ENCODE assay signal across 8 mouse cellular contexts in genomic region chr4:149988301-149988700, GRCm38 (mm10). TPM values are rescaled to one million over a fixed set of nuclear protein-coding genes. Genes with fewer than 3 reads are reported as not detected.
DNase-seq lines count a peak whose midpoint lies in the region; ATAC-seq and TF ChIP-seq lines count a peak whose summit lies in the region.

No protein-coding gene starts in this region.

- peaks cover 29% of the 10 kb centered on the region for H3K4me1 ChIP-seq in heart, embryonic 15.5 days (replicated peaks)
- H3K4me1 ChIP-seq in embryonic facial prominence, embryonic 14.5 days (ENCODE audit: control insufficient read depth, insufficient read depth, low read length) = peaks cover 23% of the 10 kb centered on the region
- peaks cover 16% of the 10 kb centered on the region for H3K4me1 ChIP-seq in hindbrain, postnatal 0 days (ENCODE audit: insufficient read depth, low read length)
- peaks cover 27% of the 10 kb centered on the region for H3K4me1 ChIP-seq in midbrain, embryonic 13.5 days (replicated peaks)

- no peak overlapping the region for H3K9ac ChIP-seq in heart, embryonic 15.5 days
- H3K9ac ChIP-seq in embryonic facial prominence, embryonic 14.5 days (ENCODE audit: low read depth, low read length) = 0 out of 2 replicates have a peak overlapping the region, but pooled peaks have one; percentile 20
- no peak overlapping the region for H3K9ac ChIP-seq in hindbrain, postnatal 0 days (replicated peaks; ENCODE audit: low read length)
- H3K9ac ChIP-seq in midbrain, embryonic 13.5 days (replicated peaks) = no peak overlapping the region

- ATAC-seq in heart, embryonic 15.5 days (replicated peaks; ENCODE audit: insufficient number of reproducible peaks, insufficient read depth, low FRiP score, low read depth) = no peak
- ATAC-seq in embryonic facial prominence, embryonic 14.5 days (ENCODE audit: low read depth) = no peak
- no peak for ATAC-seq in hindbrain, postnatal 0 days
- no peak for ATAC-seq in midbrain, embryonic 13.5 days
- no peak for ATAC-seq in monocyte, adult 5-6 weeks (replicated peaks; ENCODE audit: insufficient number of reproducible peaks, low FRiP score, low TSS enrichment, poor library complexity, severe bottlenecking)

- peak overlapping the region; percentile 37; the same call in 1 of the 2 replicates for H3K4me3 ChIP-seq in heart, embryonic 15.5 days
- H3K4me3 ChIP-seq in embryonic facial prominence, embryonic 14.5 days (ENCODE audit: low read depth, low read length) = peak overlapping the region; percentile 24; the same call in 1 of the 2 replicates
- H3K4me3 ChIP-seq in hindbrain, postnatal 0 days (ENCODE audit: low read length) = no peak overlapping the region
- peak overlapping the region; percentile 21 for H3K4me3 ChIP-seq in midbrain, embryonic 13.5 days (replicated peaks)

- H3K36me3 ChIP-seq in heart, embryonic 15.5 days = no peaks in the 10 kb centered on the region
- H3K36me3 ChIP-seq in embryonic facial prominence, embryonic 14.5 days (ENCODE audit: control insufficient read depth, insufficient read depth, low read length) = no peaks in the 10 kb centered on the region
- no peaks in the 10 kb centered on the region for H3K36me3 ChIP-seq in hindbrain, postnatal 0 days (ENCODE audit: insufficient read depth, low read length)
- no peaks in the 10 kb centered on the region for H3K36me3 ChIP-seq in midbrain, embryonic 13.5 days

- no peaks in the 10 kb centered on the region for H3K9me3 ChIP-seq in heart, embryonic 15.5 days (replicated peaks)
- no peaks in the 10 kb centered on the region for H3K9me3 ChIP-seq in embryonic facial prominence, embryonic 14.5 days (ENCODE audit: control insufficient read depth, low read length)
- H3K9me3 ChIP-seq in hindbrain, postnatal 0 days (ENCODE audit: low read length) = no peaks in the 10 kb centered on the region
- H3K9me3 ChIP-seq in midbrain, embryonic 13.5 days = no peaks in the 10 kb centered on the region

- DNase-seq in heart, adult 11 months = no peak
- DNase-seq in embryonic facial prominence, embryonic 14.5 days (ENCODE audit: low spot score) = no peak
- no peak for DNase-seq in hindbrain, postnatal 0 days (ENCODE audit: low spot score)
- no peak for DNase-seq in adrenal gland, postnatal 14 days
- DNase-seq in right cerebral cortex, postnatal 14 days = no peak

- peak overlapping the region; percentile 69 for H3K4me2 ChIP-seq in heart, embryonic 15.5 days
- H3K4me2 ChIP-seq in embryonic facial prominence, embryonic 14.5 days (ENCODE audit: low read depth, low read length) = peak overlapping the region; percentile 49
- peak overlapping the region; percentile 51 for H3K4me2 ChIP-seq in hindbrain, postnatal 0 days (ENCODE audit: low read depth, low read length)
- H3K4me2 ChIP-seq in midbrain, embryonic 13.5 days (replicated peaks) = peak overlapping the region; percentile 52

- H3K27ac ChIP-seq in heart, embryonic 15.5 days = peak overlapping the region; percentile 36
- H3K27ac ChIP-seq in embryonic facial prominence, embryonic 14.5 days (replicated peaks; ENCODE audit: low read depth, low read length) = no peak overlapping the region
- no peak overlapping the region; the same call in 1 of the 2 replicates for H3K27ac ChIP-seq in hindbrain, postnatal 0 days
- 0 out of 2 replicates have a peak overlapping the region, but pooled peaks have one; percentile 14 for H3K27ac ChIP-seq in midbrain, embryonic 13.5 days

- no peaks in the 10 kb centered on the region for H3K27me3 ChIP-seq in heart, embryonic 15.5 days
- no peaks in the 10 kb centered on the region for H3K27me3 ChIP-seq in embryonic facial prominence, embryonic 14.5 days (replicated peaks; ENCODE audit: control insufficient read depth, insufficient read depth, low read length)
- no peaks in the 10 kb centered on the region for H3K27me3 ChIP-seq in hindbrain, postnatal 0 days (ENCODE audit: insufficient read depth, low read length)
- peaks cover 16% of the 10 kb centered on the region for H3K27me3 ChIP-seq in midbrain, embryonic 13.5 days

- no peak for TF ChIP-seq CTCF in hindbrain, postnatal 0 days (IDR thresholded peaks at IDR 0.05; ENCODE audit: low read depth)

- WGBS in heart, embryonic 15.5 days = 73% methylated on average over 6 of the region's 6 CpGs
- 63% methylated on average over 6 of the region's 6 CpGs for WGBS in embryonic facial prominence, embryonic 14.5 days
- 66% methylated on average over 6 of the region's 6 CpGs for WGBS in hindbrain, postnatal 0 days
- 73% methylated on average over 6 of the region's 6 CpGs for WGBS in midbrain, embryonic 13.5 days

RNA-seq across cellular contexts. Expression of gene H6pd, which starts 20.5 kb away (rescaled TPM):
- polyA plus RNA-seq in heart, embryonic 15.5 days (2015; fragmentation: Nextera tagmentation; extraction: Ambion mirVana) = 10.2 and 16.0 TPM in 2 replicates
- polyA plus RNA-seq in embryonic facial prominence, embryonic 14.5 days (2014; fragmentation: Nextera tagmentation; extraction: Ambion mirVana) = 14.1 and 14.7 TPM in 2 replicates
- total RNA-seq in hindbrain, postnatal 0 days (2014; rRNA removed) = 15.0 and 16.9 TPM in 2 replicates
- 3.0 and 3.4 TPM in 2 replicates for polyA plus RNA-seq in hindbrain, postnatal 0 days (2015; fragmentation: Nextera tagmentation; extraction: Ambion mirVana)
- polyA plus RNA-seq in midbrain, embryonic 13.5 days (2015; fragmentation: Nextera tagmentation; extraction: Ambion mirVana) = 1.7 and 1.9 TPM in 2 replicates
- 115 and 132 TPM in 2 replicates for total RNA-seq in adrenal gland, postnatal 14 days (2021)
- total RNA-seq in monocyte, adult 5-6 weeks (2017) = 19.1 to 35.1 TPM (median 21.1 TPM) in 3 replicates

RNA-seq across cellular contexts. Expression of gene Spsb1, which starts 33.5 kb away (rescaled TPM):
- polyA plus RNA-seq in heart, embryonic 15.5 days (2015; fragmentation: Nextera tagmentation; extraction: Ambion mirVana) = 10.2 and 12.5 TPM in 2 replicates
- 16.3 and 19.6 TPM in 2 replicates for polyA plus RNA-seq in embryonic facial prominence, embryonic 14.5 days (2014; fragmentation: Nextera tagmentation; extraction: Ambion mirVana)
- total RNA-seq in hindbrain, postnatal 0 days (2014; rRNA removed) = 13.7 and 18.4 TPM in 2 replicates
- polyA plus RNA-seq in hindbrain, postnatal 0 days (2015; fragmentation: Nextera tagmentation; extraction: Ambion mirVana) = 8.9 and 9.2 TPM in 2 replicates
- polyA plus RNA-seq in midbrain, embryonic 13.5 days (2015; fragmentation: Nextera tagmentation; extraction: Ambion mirVana) = 4.0 and 4.8 TPM in 2 replicates
- 24.7 and 29.6 TPM in 2 replicates for total RNA-seq in adrenal gland, postnatal 14 days (2021)
- 0.39 TPM in 1 of 3 replicates, not detected in the others for total RNA-seq in monocyte, adult 5-6 weeks (2017)

Comparison
In these comparisons a context has a peak if more than half of its experiments do, and no peak if none do; other contexts are left out.
1. H3K27ac ChIP-seq: peak in heart, embryonic 15.5 days (single experiment) and midbrain, embryonic 13.5 days (single experiment); none in embryonic facial prominence, embryonic 14.5 days (single experiment) and hindbrain, postnatal 0 days (single experiment).
2. Peak in every context shown above with its lines, with median percentiles within 50 percentile points of each other: H3K4me2 ChIP-seq.